Mouse (Mus musculus) neural tube, embryonic 13.5 days (tissue): ENCODE data around the gene Kctd17. TPM values are rescaled to one million over a fixed set of nuclear protein-coding genes. Genes with fewer than 3 reads are reported as not detected.

Experiments
- ATAC-seq: fragments of 200-750 bp; cut with Nextera tagmentation; 2 replicates; pipeline ENCODE4 v1.8.0; 2017; ENCODE audit warnings: low read depth, mild to moderate bottlenecking, moderate TSS enrichment, moderate library complexity
- H3K27ac ChIP-seq: fragments of 300-500 bp; sonication (generic); replicated peaks from 2 replicates; pipeline ENCODE4 v1.5.1; 2015; ENCODE audit warnings: moderate library complexity, mild to moderate bottlenecking, inconsistent platforms
- H3K27me3 ChIP-seq: fragments of 300-500 bp; sonication (generic); 2 replicates; pipeline ENCODE4 v1.6.1; 2015; ENCODE audit warnings: mild to moderate bottlenecking, inconsistent platforms
- H3K36me3 ChIP-seq: fragments of 300-500 bp; sonication (generic); 2 replicates; pipeline ENCODE4 v1.6.1; 2015; ENCODE audit warnings: mild to moderate bottlenecking, inconsistent platforms
- H3K4me1 ChIP-seq: fragments of 300-500 bp; sonication (generic); replicated peaks from 2 replicates; pipeline ENCODE4 v1.6.1; 2015; ENCODE audit warnings: inconsistent platforms
- H3K4me2 ChIP-seq: fragments of 300-500 bp; sonication (generic); 2 replicates; pipeline ENCODE4 v1.6.1; 2015; ENCODE audit warnings: inconsistent platforms, mild to moderate bottlenecking, moderate library complexity
- H3K4me3 ChIP-seq: fragments of 300-500 bp; sonication (generic); 2 replicates; pipeline ENCODE4 v1.5.1; 2015; ENCODE audit warnings: mild to moderate bottlenecking, inconsistent platforms
- H3K9ac ChIP-seq: fragments of 300-500 bp; sonication (generic); 2 replicates; pipeline ENCODE4 v1.6.1; 2015; ENCODE audit warnings: moderate library complexity, mild to moderate bottlenecking, inconsistent platforms
- H3K9me3 ChIP-seq: fragments of 300-500 bp; sonication (generic); 2 replicates; pipeline ENCODE4 v1.6.1; 2016; ENCODE audit warnings: inconsistent platforms
- WGBS: fragments of 180-500 bp; shearing (Covaris S2); methylation state at CpG from one replicate; pipeline ENCODE4 v1.1.7; 2015; 5-methylcytosine and 5-hydroxymethylcytosine counted together
- polyA plus RNA-seq: library from polyadenylated mRNA; unstranded; fragments of >200 nt; fragmentation: Nextera tagmentation; extraction: Ambion mirVana; gene quantifications from 2 replicates; pipeline ENCODE4 v1.2.1, GENCODE M21; 2015

Kctd17 gene
- polyA plus RNA-seq, 1 experiment from 2014 or later: 122 TPM

DNA sequence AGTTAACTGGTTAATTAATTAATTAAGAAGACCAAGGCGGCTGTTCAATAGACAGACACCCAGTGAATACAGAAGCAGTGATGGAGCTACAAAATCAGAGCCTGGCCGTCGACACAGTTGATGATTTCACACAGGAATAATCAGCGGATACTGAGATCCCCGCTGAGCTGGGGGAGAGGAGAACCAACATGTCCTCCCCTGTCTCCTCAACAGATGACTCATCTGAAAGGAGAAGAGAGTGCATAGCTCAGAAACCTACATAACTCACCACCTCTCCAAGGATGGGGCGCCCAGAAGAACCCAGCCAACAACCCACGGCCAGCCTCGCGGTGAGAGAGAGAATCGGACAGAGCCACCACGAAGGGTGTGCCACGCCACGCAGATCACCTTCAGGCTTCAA lies 8.0 kb upstream of the Kctd17 start:
- H3K4me1 ChIP-seq: peaks cover 3% of the 10 kb centered on the region; the same call in 1 of the 2 replicates
- H3K4me3 ChIP-seq: no peak overlapping the region

DNA sequence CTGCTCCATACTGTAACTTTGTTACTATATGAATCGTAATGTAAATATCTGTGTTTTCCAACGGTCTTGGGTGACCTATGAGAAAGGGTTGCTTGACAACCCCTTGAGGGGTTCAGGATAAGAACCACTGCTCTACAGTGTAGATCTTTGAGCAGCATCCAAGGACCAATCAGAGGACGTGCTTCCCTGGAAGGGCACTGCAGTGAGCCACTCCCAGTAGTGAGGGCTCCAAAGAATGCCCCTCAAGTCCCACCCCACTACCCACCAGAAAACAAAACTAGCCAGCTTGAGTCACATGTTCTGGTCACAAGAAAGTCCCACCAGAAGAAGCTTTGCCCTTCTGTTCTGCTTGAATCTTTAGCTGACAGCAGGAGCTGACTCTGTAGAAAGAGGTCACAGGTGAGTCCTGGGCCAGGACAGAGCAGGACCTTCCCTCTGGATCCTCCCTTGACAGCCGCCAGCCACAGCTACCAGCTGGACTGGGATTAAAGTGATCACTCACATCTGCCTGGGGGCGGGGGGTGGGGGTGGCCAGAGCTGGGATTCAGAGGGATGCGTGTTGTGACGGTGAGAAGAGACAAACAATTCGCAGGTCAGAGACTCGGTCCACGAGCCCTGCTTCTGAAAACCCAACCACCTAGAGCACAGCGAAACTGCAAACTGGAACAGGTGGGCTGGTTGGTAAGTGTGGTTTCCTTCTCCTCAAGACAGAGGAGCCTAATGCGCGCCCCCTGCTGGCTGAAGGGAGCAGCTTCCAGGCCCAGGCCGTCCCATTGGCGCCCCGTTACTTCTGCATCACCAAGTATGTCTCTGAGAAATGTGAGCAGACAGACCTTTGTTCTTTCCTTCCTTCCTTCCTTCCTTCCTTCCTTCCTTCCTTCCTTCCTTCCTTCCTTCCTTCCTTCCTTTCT lies 6.1 kb upstream of the Kctd17 start:
- Histone ChIP-seq H3K27me3 (peaks cover 12% of the 10 kb centered on the region; the same call in 1 of the 2 replicates), H3K9ac (no peak overlapping the region), H3K4me3 (no peak overlapping the region), H3K4me2 (no peak overlapping the region), H3K9me3 (no peaks in the 10 kb centered on the region), H3K27ac (no peak overlapping the region), H3K36me3 (no peaks in the 10 kb centered on the region), H3K4me1 (0 out of 2 replicates have a peak, but pooled peaks cover 3% of the 10 kb centered on the region)
- ATAC-seq: peak; percentile 68; the same call in 1 of the 2 replicates
- 19% methylated on average over 16 of the region's 16 CpGs for WGBS

More for the DNA sequence above, 8.0 kb upstream of the Kctd17 start:
- WGBS: 88% methylated on average over 13 of the region's 13 CpGs
- no peak overlapping the region for H3K9ac ChIP-seq
- H3K9me3 ChIP-seq: no peaks in the 10 kb centered on the region
- H3K4me2 ChIP-seq: no peak overlapping the region
- H3K36me3 ChIP-seq: no peaks in the 10 kb centered on the region
- H3K27ac ChIP-seq: no peak overlapping the region
- H3K27me3 ChIP-seq: peaks cover 12% of the 10 kb centered on the region; the same call in 1 of the 2 replicates
- no peak for ATAC-seq

DNA sequence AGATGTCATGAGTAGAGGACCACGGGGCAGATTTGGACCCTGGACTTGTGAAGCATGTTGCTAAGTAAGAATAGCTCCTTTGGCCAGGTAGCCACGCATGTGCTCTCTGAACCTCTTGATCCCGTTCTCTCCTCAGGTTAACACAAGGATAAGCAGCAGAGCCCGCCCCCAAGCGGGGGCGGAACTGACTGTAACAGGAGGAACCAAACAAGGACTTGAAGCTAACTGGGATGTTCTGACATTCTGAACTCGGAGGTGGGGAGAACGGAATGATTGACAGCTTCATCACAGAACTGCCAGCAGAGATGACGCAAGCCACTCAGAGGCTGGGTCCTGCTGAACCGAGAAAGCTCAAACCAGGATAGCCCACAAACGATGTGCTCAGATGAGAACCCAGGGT lies 3.9 kb upstream of the Kctd17 start:
- no peak overlapping the region for H3K4me3 ChIP-seq
- H3K9me3 ChIP-seq: no peaks in the 10 kb centered on the region
- no peaks in the 10 kb centered on the region for H3K36me3 ChIP-seq
- H3K9ac ChIP-seq: no peak overlapping the region
- no peak for ATAC-seq
- peaks cover 12% of the 10 kb centered on the region; the same call in 1 of the 2 replicates for H3K27me3 ChIP-seq
- 26% methylated on average over 11 of the region's 11 CpGs for WGBS
- no peak overlapping the region for H3K27ac ChIP-seq
- peaks cover 14% of the 10 kb centered on the region for H3K4me1 ChIP-seq
- H3K4me2 ChIP-seq: no peak overlapping the region

DNA sequence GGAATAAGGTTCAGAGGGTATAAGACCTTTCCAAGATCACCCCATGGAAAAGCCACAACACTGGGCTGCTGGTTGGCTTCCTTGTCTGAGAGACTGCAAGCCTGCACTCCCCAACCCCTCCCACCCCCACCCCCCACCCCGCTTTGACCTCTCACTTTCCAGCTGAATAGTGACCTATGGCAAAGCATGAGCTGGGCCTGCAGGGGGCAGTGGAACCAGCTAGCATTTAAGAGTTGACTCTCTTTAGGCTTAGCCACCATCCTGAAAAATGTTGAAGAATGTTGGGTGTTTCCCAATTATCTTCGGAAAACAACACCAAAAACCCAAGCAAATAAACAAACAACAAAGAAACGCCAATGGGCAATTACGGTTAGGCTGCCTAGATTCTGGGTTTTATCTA lies 3.1 kb upstream of the Kctd17 start:
- Histone ChIP-seq H3K4me2 (no peak overlapping the region), H3K27ac (no peak overlapping the region), H3K4me3 (no peak overlapping the region), H3K27me3 (peaks cover 12% of the 10 kb centered on the region; the same call in 1 of the 2 replicates), H3K9me3 (no peaks in the 10 kb centered on the region), H3K36me3 (no peaks in the 10 kb centered on the region), H3K9ac (no peak overlapping the region), H3K4me1 (peaks cover 21% of the 10 kb centered on the region)
- 65% methylated on average over 4 of the region's 4 CpGs for WGBS
- no peak for ATAC-seq

DNA sequence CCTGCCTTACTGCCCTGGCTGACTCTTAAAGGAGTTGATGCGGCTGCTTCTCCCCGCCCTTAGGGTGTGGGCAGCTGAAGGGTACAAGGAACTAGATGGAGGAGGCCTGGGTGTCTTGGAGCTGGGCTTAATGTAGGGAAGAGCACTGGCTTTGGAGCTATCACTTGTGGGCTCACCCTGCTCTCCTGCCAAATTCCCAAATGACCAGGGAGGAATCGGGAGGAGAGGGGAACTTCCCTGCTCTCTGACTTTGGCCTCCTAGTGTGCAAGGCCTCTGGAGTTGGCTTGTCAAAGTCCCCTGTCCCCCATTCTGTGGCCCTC lies 735 bp downstream of the Kctd17 start:
- H3K9me3 ChIP-seq: no peaks in the 10 kb centered on the region
- H3K4me3 ChIP-seq: peak overlapping the region; percentile 68
- 0 out of 2 replicates have a peak, but pooled peaks cover 4% of the 10 kb centered on the region for H3K27me3 ChIP-seq
- peaks cover 35% of the 10 kb centered on the region for H3K36me3 ChIP-seq
- 2% methylated on average over 3 of the region's 3 CpGs for WGBS
- H3K9ac ChIP-seq: peak overlapping the region; percentile 87
- H3K4me2 ChIP-seq: peak overlapping the region; percentile 89
- H3K4me1 ChIP-seq: peaks cover 33% of the 10 kb centered on the region
- ATAC-seq: no peak
- peak overlapping the region; percentile 83 for H3K27ac ChIP-seq

DNA sequence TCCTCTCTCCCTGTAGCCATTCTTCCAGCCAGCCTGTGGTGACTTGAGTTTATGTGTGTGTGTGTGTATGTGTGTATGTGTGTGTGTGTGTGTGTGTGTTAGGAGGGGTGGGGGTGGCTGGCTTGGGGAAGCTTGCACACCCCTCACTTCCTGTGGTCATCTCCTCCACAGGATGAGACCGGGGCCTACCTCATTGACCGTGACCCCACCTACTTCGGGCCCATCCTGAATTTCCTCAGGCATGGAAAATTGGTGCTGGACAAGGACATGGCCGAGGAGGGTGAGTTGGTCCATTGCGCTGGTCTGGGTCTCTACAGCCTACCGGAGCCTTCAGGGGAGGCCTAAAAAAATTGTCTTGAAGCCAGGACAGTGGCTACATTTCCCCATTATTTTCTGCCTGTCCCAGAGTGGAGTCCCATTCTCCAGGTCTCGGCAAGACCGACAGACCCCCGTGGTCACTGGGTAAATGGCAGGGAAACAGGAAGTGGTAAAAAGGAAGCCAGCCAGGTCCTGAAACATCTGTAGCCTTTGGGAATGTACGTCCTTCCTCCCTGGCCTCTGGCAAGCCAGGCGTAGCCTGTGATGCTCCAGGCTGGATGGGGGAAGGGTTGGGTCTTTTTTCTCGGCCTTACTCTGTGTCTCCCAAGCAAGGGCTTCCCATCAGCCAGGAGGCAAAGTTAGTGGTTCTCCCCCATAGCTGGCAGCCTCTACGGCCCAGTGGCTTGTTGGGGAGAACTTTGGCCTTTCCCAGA lies 1.7 kb downstream of the Kctd17 start:
- H3K27ac ChIP-seq: peak overlapping the region; percentile 83
- H3K4me2 ChIP-seq: peak overlapping the region; percentile 89
- no peak for ATAC-seq
- H3K4me3 ChIP-seq: peak overlapping the region; percentile 68
- no peaks in the 10 kb centered on the region for H3K9me3 ChIP-seq
- peak overlapping the region; percentile 87 for H3K9ac ChIP-seq
- WGBS: 82% methylated on average over 13 of the region's 13 CpGs
- peaks cover 41% of the 10 kb centered on the region for H3K36me3 ChIP-seq
- no peaks in the 10 kb centered on the region for H3K27me3 ChIP-seq
- H3K4me1 ChIP-seq: peaks cover 41% of the 10 kb centered on the region

DNA sequence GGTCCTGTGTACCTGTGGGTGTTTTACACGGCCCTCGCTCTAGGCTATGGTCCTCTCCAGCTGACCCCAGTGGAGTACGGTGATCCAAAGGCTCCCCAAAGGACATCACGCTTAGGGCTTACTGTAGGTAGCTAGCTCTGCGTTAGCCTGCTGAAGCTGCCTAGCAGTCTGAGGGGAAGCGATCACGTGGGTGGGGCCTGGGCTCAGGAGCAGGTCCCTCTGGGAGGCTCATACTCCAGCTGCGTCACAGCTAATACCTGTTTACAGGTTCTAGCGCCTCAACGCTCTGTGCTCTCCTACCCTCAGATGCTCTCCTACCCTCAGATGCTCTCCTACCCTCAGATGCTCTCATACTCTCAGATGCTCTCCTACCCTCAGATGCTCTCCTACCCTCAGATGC lies 2.5 kb downstream of the Kctd17 start:
- Histone ChIP-seq H3K4me2 (no peak overlapping the region), H3K9me3 (no peaks in the 10 kb centered on the region), H3K9ac (0 out of 2 replicates have a peak overlapping the region, but pooled peaks have one; percentile 22), H3K27me3 (no peaks in the 10 kb centered on the region), H3K27ac (0 out of 2 replicates have a peak overlapping the region, but pooled peaks have one; percentile 1), H3K4me1 (peaks cover 50% of the 10 kb centered on the region), H3K36me3 (peaks cover 50% of the 10 kb centered on the region), H3K4me3 (no peak overlapping the region)
- no peak for ATAC-seq
- 85% methylated on average over 10 of the region's 10 CpGs for WGBS

DNA sequence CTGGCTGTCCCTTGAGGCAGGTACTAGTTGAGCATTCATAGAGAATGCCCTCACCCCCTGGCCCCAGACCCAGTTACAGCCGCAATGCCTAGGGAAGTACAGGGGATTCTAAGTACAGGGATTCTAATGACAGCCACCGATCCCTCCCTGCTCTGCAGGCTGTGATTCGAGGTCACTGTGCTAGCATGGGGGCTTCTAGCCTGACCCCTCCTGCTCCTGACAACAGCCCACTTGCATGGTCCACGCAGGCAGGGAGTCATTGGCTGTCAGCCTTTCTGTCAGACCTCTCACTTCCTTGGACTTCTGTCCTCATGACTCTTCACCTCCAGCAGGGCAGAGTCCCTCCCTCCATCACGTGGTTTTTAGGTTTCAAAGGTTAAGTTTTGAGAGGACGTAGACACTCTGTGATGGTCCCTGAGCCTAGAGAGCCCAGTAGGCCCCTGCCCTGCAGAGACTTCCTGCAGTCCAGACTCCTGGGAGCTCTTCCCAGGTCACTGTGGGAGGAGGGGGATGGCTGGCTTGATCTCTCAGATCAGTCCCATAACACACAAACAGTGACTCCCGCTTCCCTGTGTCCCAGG lies 3.3 kb downstream of the Kctd17 start:
- H3K9ac ChIP-seq: no peak overlapping the region
- ATAC-seq: no peak

DNA sequence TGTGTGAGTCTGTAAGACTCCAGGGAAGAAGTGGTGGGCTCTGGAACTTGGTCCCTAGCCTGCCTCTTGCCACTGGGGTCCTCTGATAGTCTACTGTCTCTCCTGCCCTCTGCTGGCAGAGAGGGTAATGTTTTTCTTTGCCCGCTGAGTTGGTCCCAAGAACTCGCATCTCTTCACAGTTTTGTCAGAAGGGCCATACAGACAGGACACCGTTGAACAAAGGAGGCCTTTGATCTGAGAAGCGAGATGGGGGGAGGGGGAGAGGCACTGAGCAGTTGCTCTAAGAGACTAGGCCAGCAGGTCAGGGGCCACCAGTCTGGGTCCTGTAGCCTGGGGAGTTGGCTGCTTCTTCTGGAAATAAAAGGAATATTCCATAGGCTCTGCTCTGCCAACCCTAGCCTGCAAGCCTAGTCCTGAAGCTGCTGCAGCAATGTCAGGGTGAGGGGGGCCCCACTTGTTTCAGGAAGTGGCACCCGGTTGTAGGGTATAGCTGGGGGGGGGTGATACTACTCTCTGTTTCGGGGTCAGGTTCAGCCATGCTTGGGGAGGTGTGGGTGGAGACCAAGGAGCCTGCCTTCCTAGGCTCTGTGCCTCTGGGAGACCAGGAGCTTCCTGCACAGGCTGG lies 6.6 kb downstream of the Kctd17 start:
- no peaks in the 10 kb centered on the region for H3K9me3 ChIP-seq
- no peaks in the 10 kb centered on the region for H3K27me3 ChIP-seq
- H3K36me3 ChIP-seq: peaks cover 64% of the 10 kb centered on the region
- no peak overlapping the region for H3K4me3 ChIP-seq
- no peak overlapping the region for H3K4me2 ChIP-seq
- H3K4me1 ChIP-seq: peaks cover 57% of the 10 kb centered on the region
- 26% methylated on average over 6 of the region's 6 CpGs for WGBS
- H3K27ac ChIP-seq: no peak overlapping the region
- ATAC-seq: no peak
- 0 out of 2 replicates have a peak overlapping the region, but pooled peaks have one; percentile 31 for H3K9ac ChIP-seq

More for the DNA sequence above, 3.3 kb downstream of the Kctd17 start:
- WGBS: 83% methylated on average over 7 of the region's 7 CpGs
- Histone ChIP-seq H3K36me3 (peaks cover 56% of the 10 kb centered on the region), H3K4me1 (peaks cover 57% of the 10 kb centered on the region), H3K9me3 (no peaks in the 10 kb centered on the region), H3K27ac (0 out of 2 replicates have a peak overlapping the region, but pooled peaks have one; percentile 1), H3K27me3 (no peaks in the 10 kb centered on the region), H3K4me2 (no peak overlapping the region), H3K4me3 (no peak overlapping the region)

DNA sequence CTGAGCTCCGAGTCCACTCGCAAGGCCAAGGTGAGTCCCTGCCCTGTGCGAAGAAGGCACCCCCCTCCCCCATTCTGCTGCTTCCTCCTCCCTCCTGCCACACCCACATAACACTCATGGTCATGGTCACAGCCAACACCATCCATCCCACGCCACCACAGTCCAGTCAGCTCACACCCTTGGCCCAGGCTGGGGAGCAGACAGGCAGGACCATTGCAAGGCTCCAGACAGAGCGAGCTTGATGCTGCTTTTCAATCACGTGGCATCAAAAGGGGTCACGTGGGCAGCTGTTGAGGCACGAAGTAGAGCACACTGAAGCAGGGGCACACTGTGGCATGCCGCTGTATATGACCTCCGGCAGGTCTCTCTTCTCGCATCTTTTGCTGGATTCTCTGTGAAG lies 7.3 kb downstream of the Kctd17 start:
- H3K4me3 ChIP-seq: no peak overlapping the region
- no peaks in the 10 kb centered on the region for H3K9me3 ChIP-seq
- 76% methylated on average over 11 of the region's 11 CpGs for WGBS
- H3K36me3 ChIP-seq: peaks cover 62% of the 10 kb centered on the region
- H3K27ac ChIP-seq: no peak overlapping the region
- H3K27me3 ChIP-seq: no peaks in the 10 kb centered on the region
- ATAC-seq: no peak
- peaks cover 56% of the 10 kb centered on the region for H3K4me1 ChIP-seq
- H3K9ac ChIP-seq: no peak overlapping the region
- H3K4me2 ChIP-seq: no peak overlapping the region

DNA sequence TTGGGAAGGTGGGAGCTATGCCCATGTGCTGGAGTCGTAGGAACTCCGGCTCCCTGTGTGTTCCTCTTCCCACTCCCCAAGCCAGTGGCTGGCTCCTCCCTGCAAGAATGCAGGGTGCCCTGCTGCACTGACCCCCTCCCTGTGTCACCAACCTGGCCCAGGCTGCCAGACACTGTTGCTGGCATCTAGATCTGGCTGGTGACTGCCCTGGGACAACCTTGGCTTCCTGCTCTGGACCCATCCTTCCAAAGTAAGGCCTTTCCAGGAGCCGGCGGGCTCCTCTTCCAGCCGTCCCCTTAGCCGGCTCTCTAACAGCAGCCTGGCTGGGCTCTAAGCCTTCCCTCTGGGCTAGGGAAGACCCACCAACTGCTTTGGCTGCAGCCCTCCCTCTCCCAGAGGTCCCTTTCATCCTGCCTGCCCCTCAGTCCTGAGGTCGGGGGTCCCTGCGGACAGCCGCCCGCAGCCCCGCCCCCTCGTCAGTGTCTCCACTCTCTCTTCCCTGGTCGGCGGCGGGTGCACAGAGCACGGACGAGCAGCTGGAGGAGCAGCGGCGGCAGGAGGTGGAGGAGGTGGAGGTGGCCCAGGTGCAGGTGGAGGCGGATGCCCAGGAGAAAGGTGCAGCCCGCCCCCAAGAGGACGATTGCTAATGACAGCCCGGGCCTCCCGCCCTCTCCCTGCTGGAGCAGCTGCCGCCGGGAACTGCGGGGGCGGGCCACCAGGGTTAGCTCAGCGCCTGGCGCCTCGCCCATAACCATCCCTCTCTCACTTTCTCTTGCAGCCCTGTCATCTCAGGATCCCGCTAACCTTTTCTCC lies 8.2 kb downstream of the Kctd17 start:
- Histone ChIP-seq H3K4me1 (peaks cover 52% of the 10 kb centered on the region), H3K36me3 (peaks cover 52% of the 10 kb centered on the region), H3K27ac (peak overlapping the region; percentile 86), H3K9me3 (no peaks in the 10 kb centered on the region), H3K9ac (peak overlapping the region; percentile 64), H3K27me3 (no peaks in the 10 kb centered on the region), H3K4me2 (peak overlapping the region; percentile 54), H3K4me3 (peak overlapping the region; percentile 22)
- peak; percentile 57 for ATAC-seq
- 11% methylated on average over 31 of the region's 32 CpGs for WGBS
